Comparison of ENCODE assay signal across 25 mouse cellular contexts in genomic region chr9:10873881-10874280, GRCm38 (mm10). TPM values are rescaled to one million over a fixed set of nuclear protein-coding genes. Genes with fewer than 3 reads are reported as not detected.
"Had no signal": no experiment of that assay in that cellular context is flagged by ENCODE, and none has a peak within 500 bp of the region (broad histone marks: within the 10 kb centered on the region; RNA-seq: fewer than 3 reads in every experiment).

No protein-coding gene starts in this region.

- H3K9me3 ChIP-seq: megakaryocyte, embryonic 14.5 days; neural tube, embryonic 13.5 days; neural tube, embryonic 15.5 days; stomach, embryonic 15.5 days had no signal

- DNase-seq: lung, adult 18-20 months; lung, embryonic 14.5 days; lung, postnatal 14 days; lung, postnatal 36 days; midbrain, embryonic 14.5 days; retina, postnatal 1 day; right cerebral cortex, adult 18-20 months; right cerebral cortex, postnatal 25 days; right cerebral cortex, postnatal 4 days; spleen, adult 18-20 months; thymus, adult 2 months; thymus, postnatal 25 days; thymus, postnatal 4 days had no signal

- H3K27me3 ChIP-seq: megakaryocyte, embryonic 14.5 days; neural tube, embryonic 13.5 days; neural tube, embryonic 15.5 days; stomach, embryonic 15.5 days had no signal

- H3K9ac ChIP-seq: lung, embryonic 14.5 days; neural tube, embryonic 13.5 days; neural tube, embryonic 15.5 days; stomach, embryonic 15.5 days had no signal

- H3K4me1 ChIP-seq: megakaryocyte, embryonic 14.5 days; neural tube, embryonic 13.5 days; neural tube, embryonic 15.5 days; stomach, embryonic 15.5 days had no signal

- H3K36me3 ChIP-seq: neural tube, embryonic 13.5 days; neural tube, embryonic 15.5 days; stomach, embryonic 15.5 days had no signal

- H3K4me3 ChIP-seq: megakaryocyte, embryonic 14.5 days; myocyte; neural tube, embryonic 13.5 days; neural tube, embryonic 15.5 days; stomach, embryonic 15.5 days had no signal

- H3K27ac ChIP-seq: macrophage; neural tube, embryonic 13.5 days; neural tube, embryonic 15.5 days; stomach, embryonic 15.5 days; stomach, postnatal 0 days had no signal

- ATAC-seq: midbrain, embryonic 16.5 days had no signal

- H3K4me2 ChIP-seq: lung, embryonic 14.5 days; midbrain, embryonic 11.5 days; neural tube, embryonic 13.5 days; neural tube, embryonic 15.5 days; stomach, embryonic 15.5 days had no signal

RNA-seq across cellular contexts. Expression of gene Cntn5, which starts 30.7 kb away (rescaled TPM):
- total RNA-seq: megakaryocyte progenitor cell, adult 5-6 weeks had no signal
- polyA plus RNA-seq: liver, embryonic 16.5 days; lung, embryonic 14.5 days; macrophage; myocyte; small intestine, adult 2 months; thymus, adult 2 months had no signal
